Mouse (Mus musculus) lung, postnatal 0 days (tissue): ENCODE results near the gene Erbb2. TPM values are rescaled to one million over a fixed set of nuclear protein-coding genes. Genes with fewer than 3 reads are reported as not detected.

Experiments used
- ATAC-seq: fragments of 200-750 bp; cut with Nextera tagmentation; 2 replicates; pipeline ENCODE4 v1.8.0; 2017; ENCODE audit warnings: moderate library complexity
- DNase-seq: peaks from one replicate; pipeline ENCODE4 v3.0.0-alpha.2; 2016; ENCODE audit warnings: low spot score
- H3K27ac ChIP-seq: fragments of 300-500 bp; sonication (generic); 2 replicates; pipeline ENCODE4 v1.5.1; 2014; ENCODE audit warnings: antibody characterized with exemption, mild to moderate bottlenecking, low read length, mixed read lengths
- H3K27me3 ChIP-seq: fragments of 300-500 bp; sonication (generic); replicated peaks from 2 replicates; pipeline ENCODE4 v1.6.1; 2014; ENCODE audit warnings: low read length, mixed read lengths; ENCODE audit not compliant: insufficient read depth
- H3K36me3 ChIP-seq: fragments of 300-500 bp; sonication (generic); 2 replicates; pipeline ENCODE4 v1.6.1; 2014; ENCODE audit warnings: low read length, mixed read lengths; ENCODE audit not compliant: insufficient read depth
- H3K4me1 ChIP-seq: fragments of 300-500 bp; sonication (generic); 2 replicates; pipeline ENCODE4 v1.6.1; 2014; ENCODE audit warnings: antibody characterized with exemption, low read depth, low read length, mixed read lengths; ENCODE audit not compliant: insufficient read depth
- H3K4me2 ChIP-seq: fragments of 300-500 bp; sonication (generic); replicated peaks from 2 replicates; pipeline ENCODE4 v1.6.1; 2014; ENCODE audit warnings: low read depth, mild to moderate bottlenecking, low read length, moderate library complexity, mixed read lengths
- H3K4me3 ChIP-seq: fragments of 300-500 bp; sonication (generic); 2 replicates; pipeline ENCODE4 v1.5.1; 2014; ENCODE audit warnings: low read depth, low read length
- H3K9ac ChIP-seq: fragments of 300-500 bp; sonication (generic); replicated peaks from 2 replicates; pipeline ENCODE4 v1.6.1; 2014; ENCODE audit warnings: low read depth, mild to moderate bottlenecking
- H3K9me3 ChIP-seq: fragments of 300-500 bp; sonication (generic); 2 replicates; pipeline ENCODE4 v1.6.1; 2016; ENCODE audit warnings: low read length, mixed read lengths
- CTCF ChIP-seq: IDR thresholded peaks from 2 replicates; pipeline ENCODE4 v1.5.1; 2016; ENCODE audit warnings: antibody characterized with exemption, mild to moderate bottlenecking
- EP300 ChIP-seq: IDR thresholded peaks from 2 replicates; pipeline ENCODE4 v1.6.1; 2016; ENCODE audit warnings: antibody characterized with exemption, mild to moderate bottlenecking, control low read depth
- WGBS: fragments of 180-500 bp; shearing (Covaris S2); extraction: QIAGEN DNeasy Blood & Tissue Kit; methylation state at CpG from one replicate; pipeline ENCODE4 v1.1.7; 2014; 5-methylcytosine and 5-hydroxymethylcytosine counted together
- polyA plus RNA-seq: library from polyadenylated mRNA; unstranded; fragments of >200 nt; fragmentation: Nextera tagmentation; extraction: Ambion mirVana; gene quantifications from 2 replicates; pipeline ENCODE4 v1.2.1, GENCODE M21; 2015

The Erbb2 gene
- polyA plus RNA-seq, 1 experiment from 2014 or later, result 21.2 TPM

GRCm38 (mm10) chr11:98437441-98437840 lies 25.2 kb downstream of the Erbb2 start:
- no peak overlapping the region for H3K9ac ChIP-seq
- no peaks in the 10 kb centered on the region; the same call in 1 of the 2 replicates for H3K4me1 ChIP-seq
- no peak overlapping the region for H3K27ac ChIP-seq
- TF ChIP-seq CTCF, result no peak
- no peak for TF ChIP-seq EP300
- H3K36me3 ChIP-seq, result peaks cover 19% of the 10 kb centered on the region
- H3K4me3 ChIP-seq, result no peak overlapping the region
- no peaks in the 10 kb centered on the region for H3K27me3 ChIP-seq
- no peak overlapping the region for H3K4me2 ChIP-seq
- H3K9me3 ChIP-seq, result no peaks in the 10 kb centered on the region
- no peak for ATAC-seq
- DNase-seq, result no peak
- 72% methylated on average over 6 of the region's 6 CpGs for WGBS

GRCm38 (mm10) chr11:98438331-98439158 lies 26.3 kb downstream of the Erbb2 start, which contains the start of gene Mien1:
TSS of gene Mien1 (minus strand) at chr11:98438991.
- peaks cover 15% of the 10 kb centered on the region for H3K36me3 ChIP-seq
- H3K4me2 ChIP-seq, result peak within 1 kb of the TSS; percentile 87
- H3K27ac ChIP-seq, result peak within 1 kb of the TSS; percentile 68
- peak within 1 kb of the TSS; percentile 61 for H3K4me3 ChIP-seq
- H3K9me3 ChIP-seq, result no peaks in the 10 kb centered on the region
- H3K9ac ChIP-seq, result peak within 1 kb of the TSS; percentile 34
- TF ChIP-seq EP300, result no peak; the same call in 1 of the 2 replicates
- peak; percentile 97 for TF ChIP-seq CTCF
- ATAC-seq, result peak; percentile 97
- 1% methylated on average over 43 of the region's 43 CpGs for WGBS
- no peaks in the 10 kb centered on the region; the same call in 1 of the 2 replicates for H3K4me1 ChIP-seq
- H3K27me3 ChIP-seq, result no peaks in the 10 kb centered on the region
- DNase-seq, result peak; percentile 95

GRCm38 (mm10) chr11:98443688-98444087 lies 31.4 kb downstream of the Erbb2 start:
- ATAC-seq (no peak), DNase-seq (no peak)
- TF ChIP-seq EP300 (no peak), CTCF (no peak)
- H3K27ac ChIP-seq, result no peak overlapping the region
- 92% methylated on average over 1 of the region's 1 CpGs for WGBS
- no peak overlapping the region for H3K9ac ChIP-seq
- no peaks in the 10 kb centered on the region for H3K27me3 ChIP-seq
- no peaks in the 10 kb centered on the region for H3K9me3 ChIP-seq
- H3K4me1 ChIP-seq, result no peaks in the 10 kb centered on the region
- no peak overlapping the region for H3K4me3 ChIP-seq
- no peak overlapping the region for H3K4me2 ChIP-seq
- no peaks in the 10 kb centered on the region for H3K36me3 ChIP-seq

GRCm38 (mm10) chr11:98445238-98445637 lies 33.0 kb downstream of the Erbb2 start:
- Histone ChIP-seq H3K4me3 (no peak overlapping the region), H3K9ac (no peak overlapping the region), H3K36me3 (no peaks in the 10 kb centered on the region), H3K27me3 (no peaks in the 10 kb centered on the region), H3K27ac (peak overlapping the region; percentile 85), H3K4me2 (no peak overlapping the region), H3K9me3 (no peaks in the 10 kb centered on the region), H3K4me1 (no peaks in the 10 kb centered on the region)
- TF ChIP-seq EP300 (no peak), CTCF (no peak)
- ATAC-seq (peak; percentile 17), DNase-seq (peak; percentile 62)
- WGBS, result 0% methylated on average over 1 of the region's 1 CpGs

GRCm38 (mm10) chr11:98445679-98446078 lies 33.4 kb downstream of the Erbb2 start:
- no peak overlapping the region for H3K9ac ChIP-seq
- peak overlapping the region; percentile 85 for H3K27ac ChIP-seq
- no peak overlapping the region for H3K4me3 ChIP-seq
- WGBS, result 27% methylated on average over 4 of the region's 4 CpGs
- H3K27me3 ChIP-seq, result no peaks in the 10 kb centered on the region
- DNase-seq, result peak; percentile 52
- H3K4me2 ChIP-seq, result no peak overlapping the region
- ATAC-seq, result no peak
- TF ChIP-seq EP300 (no peak), CTCF (no peak)
- H3K9me3 ChIP-seq, result no peaks in the 10 kb centered on the region
- H3K4me1 ChIP-seq, result no peaks in the 10 kb centered on the region
- H3K36me3 ChIP-seq, result no peaks in the 10 kb centered on the region

GRCm38 (mm10) chr11:98446213-98446561 lies 33.9 kb downstream of the Erbb2 start, which contains the start of gene Grb7:
TSS of gene Grb7 (plus strand) at chr11:98446394.
- DNase-seq (no peak), ATAC-seq (peak; percentile 4; the same call in 1 of the 2 replicates)
- no peak for TF ChIP-seq EP300
- TF ChIP-seq CTCF, result no peak
- WGBS, result 4% methylated on average over 5 of the region's 5 CpGs
- peak within 1 kb of the TSS; percentile 52 for H3K4me2 ChIP-seq
- H3K9me3 ChIP-seq, result no peaks in the 10 kb centered on the region
- H3K36me3 ChIP-seq, result no peaks in the 10 kb centered on the region
- peak within 1 kb of the TSS; percentile 39; the same call in 1 of the 2 replicates for H3K9ac ChIP-seq
- H3K4me1 ChIP-seq, result no peaks in the 10 kb centered on the region
- H3K27ac ChIP-seq, result peak within 1 kb of the TSS; percentile 85
- H3K27me3 ChIP-seq, result no peaks in the 10 kb centered on the region
- H3K4me3 ChIP-seq, result peak within 1 kb of the TSS; percentile 46
